Mouse (Mus musculus) CD4-positive naive resting alpha-beta T cell, adult 76 days (primary cell): ENCODE measurements around the gene Gm28053. TPM values are rescaled to one million over a fixed set of nuclear protein-coding genes. Genes with fewer than 3 reads are reported as not detected.

ENCODE experiments used
- total RNA-seq: library from RNA; stranded (reverse); gene quantifications from one replicate; pipeline ENCODE4 v1.2.4, GENCODE M21; 2023

Gene Gm28053
- total RNA-seq, result 19.9 TPM

DNA sequence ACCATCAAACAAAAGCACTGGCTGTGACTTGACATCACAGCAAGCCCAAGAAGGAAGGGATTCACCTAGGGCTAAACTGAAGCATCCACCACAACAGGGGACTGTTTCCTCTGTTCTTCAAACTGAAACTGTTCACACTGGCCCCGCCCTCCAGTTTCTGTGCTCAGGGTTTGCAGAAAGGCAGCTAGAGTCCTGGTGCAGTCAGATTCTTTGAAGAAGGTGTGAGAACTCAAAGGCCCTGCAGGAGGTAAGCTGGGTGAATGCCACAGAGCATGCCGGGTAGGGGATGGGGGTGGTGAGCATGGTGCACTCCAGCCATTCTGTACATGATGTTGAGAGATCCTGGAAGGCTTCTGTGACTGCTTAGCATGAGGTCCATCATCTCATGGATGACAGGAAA is at the start of gene Gm28053, which contains the start of gene Gimap7:
Gene Gm28053, plus strand, starts transcription at position 153 of the 400 bp plus-strand sequence.
Gene Gimap7, plus strand, starts transcription at position 167 of the 400 bp plus-strand sequence.

DNA sequence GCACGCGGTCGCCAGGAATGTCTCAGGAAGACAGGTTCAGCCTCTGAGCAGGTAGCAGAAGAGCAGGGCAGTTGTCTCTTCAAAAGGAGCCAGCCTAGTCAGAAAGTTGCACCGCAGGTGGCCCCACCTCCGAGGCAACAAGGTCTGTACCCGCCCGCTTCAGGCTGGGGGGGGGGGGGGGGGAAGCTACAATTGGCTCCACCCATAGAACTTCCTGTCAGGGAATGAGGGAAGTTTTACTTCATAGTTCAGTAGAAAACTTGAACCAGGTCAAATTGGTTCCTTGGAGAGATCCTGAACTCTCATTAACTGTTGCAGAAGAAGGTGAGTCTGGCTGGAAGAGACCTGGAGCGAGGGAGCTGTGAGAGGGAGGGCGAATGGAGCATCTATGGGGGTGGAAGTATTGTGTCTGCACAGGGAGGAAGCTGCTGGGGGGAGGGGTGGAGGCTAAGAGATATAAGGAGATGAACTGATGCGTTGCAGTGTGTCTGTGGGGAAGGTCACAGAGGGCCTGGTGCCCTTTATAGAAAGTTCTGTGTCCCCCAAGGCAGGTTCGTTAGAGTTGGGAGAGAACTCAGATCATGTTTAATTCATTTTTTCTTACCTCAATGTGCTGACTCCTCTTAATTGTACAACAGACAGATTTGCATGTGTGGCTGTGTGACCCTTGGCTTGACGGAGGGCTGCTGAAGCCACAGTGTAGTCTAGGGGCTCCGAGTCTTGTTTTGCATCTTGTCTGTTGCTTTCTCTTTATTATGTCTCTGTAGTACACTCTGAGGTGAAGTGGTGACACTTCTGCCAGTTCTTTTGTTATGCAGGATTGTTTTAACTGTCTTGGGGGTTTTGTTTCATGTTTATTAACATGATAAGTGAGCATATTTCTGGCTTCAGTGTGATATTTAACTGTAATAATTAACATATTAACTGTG is 42.2 kb upstream of the Gm28053 start, which contains the start of gene Gimap9:
Gene Gimap9, plus strand, starts transcription at position 199 of the 929 bp plus-strand sequence.

DNA sequence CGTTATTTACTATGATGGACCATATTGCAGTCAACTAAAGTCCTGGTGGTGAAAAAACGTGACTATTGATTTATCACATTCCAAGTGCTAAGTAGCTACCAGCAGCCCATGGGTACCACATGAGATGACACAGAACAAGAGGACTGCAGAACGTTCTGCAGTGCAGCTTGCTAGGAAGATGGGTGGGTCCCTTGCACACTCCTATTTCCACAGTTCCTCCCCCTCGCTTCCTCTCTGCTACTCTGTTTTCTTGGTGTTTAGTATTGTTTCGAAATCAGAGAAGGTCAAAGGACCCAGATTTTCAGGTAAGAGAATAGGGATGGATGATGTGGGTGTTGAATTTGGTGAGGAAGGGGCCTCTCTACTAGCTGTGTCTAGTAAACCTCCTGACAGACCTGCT is 34.1 kb upstream of the Gm28053 start, which contains the start of gene Gimap4:
Gene Gimap4, plus strand, starts transcription at position 231 of the 400 bp plus-strand sequence.

GRCm38 (mm10) chr6:48738961-48739779 is 20.8 kb downstream of the Gm28053 start, which contains the start of gene Gimap1:
TSS of gene Gimap1 (plus strand) at chr6:48739054.

DNA sequence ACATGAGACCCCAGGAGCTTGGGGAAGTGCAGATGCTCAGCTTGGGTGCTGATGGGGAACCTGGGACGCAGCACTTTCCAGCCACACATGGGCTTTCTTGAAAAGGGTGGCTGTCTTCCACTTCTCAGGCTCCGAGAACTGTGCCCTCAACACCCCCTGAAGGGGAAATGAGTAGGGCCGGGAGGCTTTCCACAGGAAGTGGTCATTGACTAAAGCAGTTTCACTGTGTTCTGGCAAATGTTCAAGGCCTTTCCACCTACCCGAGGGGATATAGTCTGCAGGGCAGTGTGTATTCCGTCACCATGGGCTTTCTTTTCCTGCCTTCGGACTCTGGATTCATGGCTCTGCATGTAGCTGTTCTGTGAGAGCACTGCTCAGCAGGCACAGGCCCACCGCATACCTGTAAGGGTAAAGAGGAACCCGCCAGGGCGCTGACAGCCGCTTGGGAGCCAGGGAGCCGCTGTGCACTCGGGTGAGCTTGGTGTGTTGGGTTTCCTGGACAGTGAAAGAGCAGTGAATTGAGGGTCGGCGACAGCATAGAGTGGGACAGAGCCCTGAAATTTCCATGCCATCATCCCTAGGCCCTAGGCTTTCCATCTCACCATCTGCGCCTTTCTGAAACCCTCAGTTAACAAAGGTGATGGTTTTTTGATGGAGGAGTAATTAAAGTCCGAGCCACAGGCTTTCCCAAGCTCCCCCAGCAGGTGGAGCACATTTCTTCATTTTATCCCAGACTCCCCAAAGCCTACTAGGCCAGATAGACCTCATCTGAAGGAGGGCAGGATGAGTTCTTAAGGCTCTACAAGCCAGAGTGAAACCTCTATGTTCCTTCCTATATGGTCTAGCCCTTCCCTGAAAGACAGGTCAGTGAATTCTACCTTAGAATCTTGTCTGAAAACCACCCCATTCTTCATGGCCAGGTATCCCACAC is 27.8 kb downstream of the Gm28053 start, which contains the start of gene Gimap5:
Gene Gimap5, plus strand, starts transcription at position 239 of the 931 bp plus-strand sequence.

DNA sequence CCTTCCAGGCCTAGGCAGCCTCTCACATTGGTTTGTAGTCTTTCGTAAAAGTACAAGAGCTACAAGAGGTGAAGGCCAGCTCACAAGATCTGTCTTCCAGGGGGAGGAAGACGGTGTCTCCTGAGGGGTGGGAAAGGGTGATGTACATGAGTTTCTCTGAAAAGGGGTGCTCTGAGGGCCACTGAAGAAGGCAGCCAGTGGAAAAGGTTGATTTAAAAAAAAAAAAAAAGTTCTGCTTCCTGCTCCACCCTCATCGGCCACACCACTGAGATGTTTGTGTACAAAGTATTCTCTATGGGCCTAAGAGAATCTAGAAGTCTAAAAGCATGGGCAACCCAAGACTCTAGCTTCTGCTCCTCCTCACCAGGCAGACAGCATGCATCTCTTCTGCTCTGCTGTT is 52.3 kb downstream of the Gm28053 start, which contains the start of gene Gimap3:
Gene Gimap3, minus strand, starts transcription at position 156 of the 400 bp plus-strand sequence.

Other genes with a start within 250 kb of the Gm28053 start
- gene Atp6v0e2, start 181.0 kb upstream of the Gm28053 start, total RNA-seq, result 0.82 TPM
- gene Lrrc61, start 163.8 kb upstream of the Gm28053 start, total RNA-seq, result 28.3 TPM
- gene Rarres2, start 145.8 kb upstream of the Gm28053 start, total RNA-seq, result 1.6 TPM
- gene Gm45021, start 129.0 kb upstream of the Gm28053 start, total RNA-seq, result not detected
- 1.8 TPM for gene Repin1, start 124.7 kb upstream of the Gm28053 start, total RNA-seq
- gene Gm44965, start 124.7 kb upstream of the Gm28053 start, total RNA-seq, result not detected
- 4.5 TPM for gene Zfp775, start 116.5 kb upstream of the Gm28053 start, total RNA-seq
- gene AI854703, start 91.8 kb upstream of the Gm28053 start, total RNA-seq, result 0.67 TPM
- 164 TPM for gene Gimap8, start 71.4 kb upstream of the Gm28053 start, total RNA-seq
- gene Gimap9, start 42.5 kb upstream of the Gm28053 start, total RNA-seq, result 220 TPM
- gene Gimap4, start 34.1 kb upstream of the Gm28053 start, total RNA-seq, result 451 TPM
- gene Gimap6, start 10.4 kb upstream of the Gm28053 start, total RNA-seq, result 2,802 TPM
- 38.9 TPM for gene Gimap7, start within 50 bp of the Gm28053 start, total RNA-seq
- 149 TPM for gene Gimap1, start 20.4 kb downstream of the Gm28053 start, total RNA-seq
- gene Gimap5, start 27.6 kb downstream of the Gm28053 start, total RNA-seq, result 149 TPM
- gene Gimap3, start 52.2 kb downstream of the Gm28053 start, total RNA-seq, result 598 TPM
- gene Tmem176a, start 122.3 kb downstream of the Gm28053 start, total RNA-seq, result 3.6 TPM
- gene Tmem176b, start 122.9 kb downstream of the Gm28053 start, total RNA-seq, result 7.2 TPM
- gene Aoc1, start 154.3 kb downstream of the Gm28053 start, total RNA-seq, result not detected
- not detected for gene 1600015I10Rik, start 211.3 kb downstream of the Gm28053 start, total RNA-seq